Mouse (Mus musculus): ENCODE results near the gene Dcst2. TPM values are rescaled to one million over a fixed set of nuclear protein-coding genes. Genes with fewer than 3 reads are reported as not detected.

Gene Dcst2
- polyA plus RNA-seq, 1 experiment from 2014 or later = not detected

DNA sequence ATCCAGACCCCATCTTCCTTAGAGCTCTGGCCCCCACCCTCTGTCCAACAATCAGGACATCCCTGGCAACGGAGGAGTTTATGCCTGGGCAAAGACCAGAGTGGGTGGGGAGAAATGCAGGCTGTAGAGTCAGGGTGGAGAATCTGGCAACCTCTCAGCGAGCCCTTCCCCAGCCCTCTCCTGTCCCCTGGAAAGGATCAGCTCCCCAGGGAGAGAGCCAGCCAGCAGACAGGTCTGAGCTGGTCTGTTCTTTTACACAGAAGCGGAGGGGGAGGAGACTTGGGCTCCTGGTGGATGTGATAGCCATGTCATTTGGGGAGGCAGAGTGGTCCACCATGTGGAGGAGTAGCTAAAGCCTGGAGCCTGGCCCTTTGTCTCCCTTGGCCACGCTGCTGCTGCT lies 33.2 kb upstream of the Dcst2 start:
- ATAC-seq (ENCODE audit: low FRiP score) (no peak), DNase-seq (ENCODE audit: low spot score, missing footprints) (no peak)
- H3K4me3 ChIP-seq (ENCODE audit: low read depth, low read length) = no peak overlapping the region
- 19% methylated on average over 4 of the region's 4 CpGs for WGBS
- no peak overlapping the region for H3K4me2 ChIP-seq
- no peak overlapping the region for H3K27ac ChIP-seq (ENCODE audit: low read depth, low read length)
- H3K27me3 ChIP-seq (ENCODE audit: control insufficient read depth, insufficient read depth, low read length) = peaks cover 9% of the 10 kb centered on the region; the same call in 1 of the 2 replicates
- no peak overlapping the region for H3K9ac ChIP-seq (ENCODE audit: low read length)
- no peaks in the 10 kb centered on the region for H3K36me3 ChIP-seq (ENCODE audit: control insufficient read depth, insufficient read depth, low read length)
- H3K9me3 ChIP-seq (ENCODE audit: control insufficient read depth, low read length) = no peaks in the 10 kb centered on the region
- peaks cover 26% of the 10 kb centered on the region for H3K4me1 ChIP-seq (ENCODE audit: control insufficient read depth, insufficient read depth, low read length)

DNA sequence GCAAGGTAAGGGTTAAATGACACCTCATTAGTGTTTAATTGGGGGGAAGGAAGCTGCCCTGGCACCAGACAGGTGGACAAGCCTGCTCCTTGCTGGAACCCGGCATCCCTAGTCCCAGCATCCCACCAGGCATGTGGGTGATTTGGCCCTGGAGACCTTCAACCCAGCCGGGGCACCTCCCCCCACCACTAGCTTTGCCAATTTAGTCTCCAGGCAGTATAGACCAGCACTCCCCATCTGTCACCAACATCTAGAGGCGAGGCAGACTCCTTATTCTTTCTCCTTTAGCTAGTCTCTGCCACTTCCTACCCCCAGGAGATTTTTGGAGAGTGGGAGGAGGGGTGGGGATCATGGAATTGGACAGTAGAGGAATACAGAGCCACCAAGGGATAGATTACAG lies 31.4 kb upstream of the Dcst2 start:
- no peaks in the 10 kb centered on the region for H3K9me3 ChIP-seq (ENCODE audit: control insufficient read depth, low read length)
- no peak overlapping the region for H3K4me3 ChIP-seq (ENCODE audit: low read depth, low read length)
- peaks cover 26% of the 10 kb centered on the region for H3K4me1 ChIP-seq (ENCODE audit: control insufficient read depth, insufficient read depth, low read length)
- no peak overlapping the region for H3K27ac ChIP-seq (ENCODE audit: low read depth, low read length)
- 71% methylated on average over 3 of the region's 3 CpGs for WGBS
- H3K9ac ChIP-seq (ENCODE audit: low read length) = no peak overlapping the region
- peak; percentile 79 for DNase-seq (ENCODE audit: low spot score, missing footprints)
- no peak for ATAC-seq (ENCODE audit: low FRiP score)
- H3K4me2 ChIP-seq = no peak overlapping the region
- H3K36me3 ChIP-seq (ENCODE audit: control insufficient read depth, insufficient read depth, low read length) = no peaks in the 10 kb centered on the region
- H3K27me3 ChIP-seq (ENCODE audit: control insufficient read depth, insufficient read depth, low read length) = peaks cover 14% of the 10 kb centered on the region; the same call in 1 of the 2 replicates

DNA sequence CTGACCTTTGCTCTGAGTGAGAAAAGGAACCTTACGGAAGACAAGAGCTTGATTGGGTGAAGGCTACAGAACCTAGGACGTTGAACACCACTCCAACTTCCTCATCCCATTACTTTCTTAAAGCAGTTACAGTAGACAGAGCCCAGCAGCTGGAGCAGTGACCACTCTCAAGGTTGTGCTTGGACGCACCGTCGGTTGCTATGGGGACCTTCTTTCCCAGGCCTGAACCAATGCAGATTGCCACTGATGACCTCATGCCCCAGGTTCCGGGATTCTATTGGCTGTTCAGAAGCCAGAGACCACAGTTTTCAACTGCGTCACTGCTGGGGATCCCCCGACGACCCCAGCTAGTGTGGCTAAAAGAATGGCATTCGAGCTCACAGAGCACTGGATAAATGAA lies 30.8 kb upstream of the Dcst2 start:
- ATAC-seq (ENCODE audit: low FRiP score) = peak; percentile 47; the same call in 1 of the 2 replicates
- no peak overlapping the region for H3K9ac ChIP-seq (ENCODE audit: low read length)
- peaks cover 26% of the 10 kb centered on the region for H3K4me1 ChIP-seq (ENCODE audit: control insufficient read depth, insufficient read depth, low read length)
- H3K27ac ChIP-seq (ENCODE audit: low read depth, low read length) = no peak overlapping the region
- no peak for DNase-seq (ENCODE audit: low spot score, missing footprints)
- no peak overlapping the region for H3K4me2 ChIP-seq
- peaks cover 14% of the 10 kb centered on the region; the same call in 1 of the 2 replicates for H3K27me3 ChIP-seq (ENCODE audit: control insufficient read depth, insufficient read depth, low read length)
- no peaks in the 10 kb centered on the region for H3K36me3 ChIP-seq (ENCODE audit: control insufficient read depth, insufficient read depth, low read length)
- no peaks in the 10 kb centered on the region for H3K9me3 ChIP-seq (ENCODE audit: control insufficient read depth, low read length)
- 16% methylated on average over 10 of the region's 10 CpGs for WGBS
- no peak overlapping the region for H3K4me3 ChIP-seq (ENCODE audit: low read depth, low read length)

DNA sequence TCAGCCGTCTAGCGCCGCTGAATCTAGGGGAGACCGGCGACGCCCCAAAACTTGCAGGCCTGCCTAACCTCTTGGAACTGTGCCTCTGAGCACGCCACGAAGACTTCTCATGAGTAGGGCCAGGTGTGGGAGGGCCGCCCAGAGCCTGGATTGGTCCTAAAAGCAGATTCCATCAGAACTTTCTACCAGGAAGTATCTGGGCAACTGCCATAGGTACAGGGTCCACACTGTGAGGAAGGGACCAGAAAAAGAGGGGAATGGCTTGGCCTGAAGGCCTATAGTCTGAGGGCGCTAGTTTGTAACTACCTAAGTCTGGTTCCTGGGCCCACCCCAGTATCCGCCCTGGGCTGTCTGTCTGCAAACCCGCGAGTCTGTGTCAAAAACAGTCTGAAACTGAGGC lies 30.2 kb upstream of the Dcst2 start:
- no peak for DNase-seq (ENCODE audit: low spot score, missing footprints)
- H3K9me3 ChIP-seq (ENCODE audit: control insufficient read depth, low read length) = no peaks in the 10 kb centered on the region
- no peak overlapping the region; the same call in 1 of the 2 replicates for H3K4me2 ChIP-seq
- H3K4me3 ChIP-seq (ENCODE audit: low read depth, low read length) = no peak overlapping the region
- H3K36me3 ChIP-seq (ENCODE audit: control insufficient read depth, insufficient read depth, low read length) = no peaks in the 10 kb centered on the region
- H3K4me1 ChIP-seq (ENCODE audit: control insufficient read depth, insufficient read depth, low read length) = peaks cover 31% of the 10 kb centered on the region
- WGBS = 69% methylated on average over 13 of the region's 13 CpGs
- peaks cover 14% of the 10 kb centered on the region; the same call in 1 of the 2 replicates for H3K27me3 ChIP-seq (ENCODE audit: control insufficient read depth, insufficient read depth, low read length)
- H3K27ac ChIP-seq (ENCODE audit: low read depth, low read length) = no peak overlapping the region
- no peak overlapping the region for H3K9ac ChIP-seq (ENCODE audit: low read length)
- ATAC-seq (ENCODE audit: low FRiP score) = no peak

DNA sequence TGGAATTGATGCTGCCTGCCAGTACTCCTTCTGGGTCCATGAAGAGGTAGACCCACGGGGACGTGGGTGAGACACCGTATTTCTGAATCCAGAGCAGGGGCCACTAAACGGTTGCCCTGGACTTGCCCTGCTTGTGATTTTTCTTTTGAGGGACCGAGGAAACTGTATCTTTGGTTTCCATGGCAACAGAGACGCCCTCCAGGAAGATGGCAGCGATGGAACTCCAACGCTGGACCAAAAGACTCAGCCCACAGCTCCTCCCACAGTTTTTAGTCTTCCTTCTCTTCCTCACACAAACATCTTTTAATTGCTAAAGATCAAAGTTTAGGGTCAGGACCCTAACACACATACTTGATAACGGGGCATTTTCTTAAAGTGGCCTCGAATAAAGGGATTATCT lies 29.8 kb upstream of the Dcst2 start:
- no peak overlapping the region for H3K4me3 ChIP-seq (ENCODE audit: low read depth, low read length)
- no peak overlapping the region for H3K4me2 ChIP-seq
- H3K9ac ChIP-seq (ENCODE audit: low read length) = 0 out of 2 replicates have a peak overlapping the region, but pooled peaks have one; percentile 12
- peaks cover 14% of the 10 kb centered on the region; the same call in 1 of the 2 replicates for H3K27me3 ChIP-seq (ENCODE audit: control insufficient read depth, insufficient read depth, low read length)
- peaks cover 36% of the 10 kb centered on the region for H3K4me1 ChIP-seq (ENCODE audit: control insufficient read depth, insufficient read depth, low read length)
- H3K9me3 ChIP-seq (ENCODE audit: control insufficient read depth, low read length) = no peaks in the 10 kb centered on the region
- 31% methylated on average over 10 of the region's 10 CpGs for WGBS
- DNase-seq (ENCODE audit: low spot score, missing footprints) (peak; percentile 83), ATAC-seq (ENCODE audit: low FRiP score) (no peak)
- H3K27ac ChIP-seq (ENCODE audit: low read depth, low read length) = no peak overlapping the region
- no peaks in the 10 kb centered on the region for H3K36me3 ChIP-seq (ENCODE audit: control insufficient read depth, insufficient read depth, low read length)

DNA sequence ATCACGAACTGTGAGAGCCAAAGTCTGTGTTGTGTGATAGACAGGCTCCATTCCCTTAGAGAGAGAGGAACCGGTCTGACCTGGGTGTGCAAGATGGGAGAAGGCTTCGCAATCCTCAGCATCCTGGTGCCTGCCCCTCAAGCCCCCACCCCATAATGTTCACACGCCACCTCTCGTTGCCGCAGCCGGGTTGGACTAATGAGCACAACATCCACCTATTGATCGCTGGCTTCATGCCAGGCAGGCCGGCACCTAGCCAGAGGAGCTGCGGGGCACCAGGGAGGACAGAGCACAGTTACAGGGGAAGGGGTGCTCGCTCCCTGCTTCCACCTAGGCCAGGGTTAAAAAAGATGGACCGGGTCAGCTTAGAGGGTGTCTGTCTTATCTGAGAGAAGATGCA lies 29.3 kb upstream of the Dcst2 start:
- H3K9me3 ChIP-seq (ENCODE audit: control insufficient read depth, low read length) = no peaks in the 10 kb centered on the region
- H3K27me3 ChIP-seq (ENCODE audit: control insufficient read depth, insufficient read depth, low read length) = peaks cover 14% of the 10 kb centered on the region; the same call in 1 of the 2 replicates
- peaks cover 38% of the 10 kb centered on the region for H3K4me1 ChIP-seq (ENCODE audit: control insufficient read depth, insufficient read depth, low read length)
- peak overlapping the region; percentile 25; the same call in 1 of the 2 replicates for H3K27ac ChIP-seq (ENCODE audit: low read depth, low read length)
- DNase-seq (ENCODE audit: low spot score, missing footprints) = peak; percentile 88
- H3K36me3 ChIP-seq (ENCODE audit: control insufficient read depth, insufficient read depth, low read length) = no peaks in the 10 kb centered on the region
- 0 out of 2 replicates have a peak overlapping the region, but pooled peaks have one; percentile 12 for H3K9ac ChIP-seq (ENCODE audit: low read length)
- no peak overlapping the region for H3K4me3 ChIP-seq (ENCODE audit: low read depth, low read length)
- no peak for ATAC-seq (ENCODE audit: low FRiP score)
- H3K4me2 ChIP-seq = no peak overlapping the region
- WGBS = 41% methylated on average over 12 of the region's 12 CpGs

DNA sequence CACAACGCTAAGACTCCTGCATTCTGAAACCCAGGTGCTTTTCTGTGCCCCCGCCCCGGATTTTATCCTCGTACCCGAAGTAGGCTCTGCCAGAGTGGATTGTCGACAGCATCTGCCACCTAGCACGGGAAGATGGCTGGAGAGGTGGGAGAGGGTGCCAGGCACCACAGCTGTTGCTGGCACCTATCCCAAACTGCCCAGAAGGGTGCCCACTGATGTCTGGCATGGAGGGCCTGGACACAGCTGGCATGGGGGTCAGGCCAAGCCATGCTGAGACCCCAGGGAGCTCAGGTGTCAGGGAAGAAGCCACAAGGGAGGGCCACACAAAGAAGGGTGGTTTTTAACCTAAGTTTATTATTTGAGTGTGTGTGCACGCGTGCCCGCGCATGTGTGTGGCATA lies 28.7 kb upstream of the Dcst2 start:
- DNase-seq (ENCODE audit: low spot score, missing footprints) (no peak), ATAC-seq (ENCODE audit: low FRiP score) (no peak)
- no peak overlapping the region for H3K4me3 ChIP-seq (ENCODE audit: low read depth, low read length)
- H3K36me3 ChIP-seq (ENCODE audit: control insufficient read depth, insufficient read depth, low read length) = no peaks in the 10 kb centered on the region
- no peak overlapping the region for H3K27ac ChIP-seq (ENCODE audit: low read depth, low read length)
- H3K27me3 ChIP-seq (ENCODE audit: control insufficient read depth, insufficient read depth, low read length) = peaks cover 14% of the 10 kb centered on the region; the same call in 1 of the 2 replicates
- H3K4me2 ChIP-seq = no peak overlapping the region
- H3K4me1 ChIP-seq (ENCODE audit: control insufficient read depth, insufficient read depth, low read length) = peaks cover 38% of the 10 kb centered on the region
- no peaks in the 10 kb centered on the region for H3K9me3 ChIP-seq (ENCODE audit: control insufficient read depth, low read length)
- 63% methylated on average over 11 of the region's 11 CpGs for WGBS
- peak overlapping the region; percentile 17; the same call in 1 of the 2 replicates for H3K9ac ChIP-seq (ENCODE audit: low read length)

DNA sequence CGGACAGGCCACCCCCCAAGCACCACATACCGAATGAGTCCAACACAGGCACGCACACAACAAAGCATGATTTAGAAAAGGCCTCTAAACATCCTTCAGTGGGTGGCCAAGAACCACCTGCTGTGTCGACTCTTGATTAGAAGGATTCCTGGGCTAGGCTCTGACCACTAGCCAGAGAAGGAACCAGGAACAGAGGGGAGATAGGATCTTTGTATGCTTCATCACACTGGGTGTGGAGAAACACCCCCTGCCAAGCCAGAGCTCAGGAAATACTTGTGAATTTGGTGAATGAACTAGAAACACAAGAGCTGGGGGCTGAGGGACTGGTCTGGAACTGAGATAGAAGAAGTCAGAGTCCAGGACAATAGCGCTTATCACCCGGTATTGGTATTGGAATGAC lies 25.2 kb upstream of the Dcst2 start:
- H3K9ac ChIP-seq (ENCODE audit: low read length) = peak overlapping the region; percentile 90
- WGBS = 3% methylated on average over 6 of the region's 6 CpGs
- peaks cover 9% of the 10 kb centered on the region; the same call in 1 of the 2 replicates for H3K27me3 ChIP-seq (ENCODE audit: control insufficient read depth, insufficient read depth, low read length)
- H3K36me3 ChIP-seq (ENCODE audit: control insufficient read depth, insufficient read depth, low read length) = no peaks in the 10 kb centered on the region
- peaks cover 41% of the 10 kb centered on the region for H3K4me1 ChIP-seq (ENCODE audit: control insufficient read depth, insufficient read depth, low read length)
- no peak overlapping the region for H3K27ac ChIP-seq (ENCODE audit: low read depth, low read length)
- no peaks in the 10 kb centered on the region for H3K9me3 ChIP-seq (ENCODE audit: control insufficient read depth, low read length)
- H3K4me2 ChIP-seq = peak overlapping the region; percentile 55
- ATAC-seq (ENCODE audit: low FRiP score) (no peak), DNase-seq (ENCODE audit: low spot score, missing footprints) (peak; percentile 91)
- H3K4me3 ChIP-seq (ENCODE audit: low read depth, low read length) = peak overlapping the region; percentile 68

DNA sequence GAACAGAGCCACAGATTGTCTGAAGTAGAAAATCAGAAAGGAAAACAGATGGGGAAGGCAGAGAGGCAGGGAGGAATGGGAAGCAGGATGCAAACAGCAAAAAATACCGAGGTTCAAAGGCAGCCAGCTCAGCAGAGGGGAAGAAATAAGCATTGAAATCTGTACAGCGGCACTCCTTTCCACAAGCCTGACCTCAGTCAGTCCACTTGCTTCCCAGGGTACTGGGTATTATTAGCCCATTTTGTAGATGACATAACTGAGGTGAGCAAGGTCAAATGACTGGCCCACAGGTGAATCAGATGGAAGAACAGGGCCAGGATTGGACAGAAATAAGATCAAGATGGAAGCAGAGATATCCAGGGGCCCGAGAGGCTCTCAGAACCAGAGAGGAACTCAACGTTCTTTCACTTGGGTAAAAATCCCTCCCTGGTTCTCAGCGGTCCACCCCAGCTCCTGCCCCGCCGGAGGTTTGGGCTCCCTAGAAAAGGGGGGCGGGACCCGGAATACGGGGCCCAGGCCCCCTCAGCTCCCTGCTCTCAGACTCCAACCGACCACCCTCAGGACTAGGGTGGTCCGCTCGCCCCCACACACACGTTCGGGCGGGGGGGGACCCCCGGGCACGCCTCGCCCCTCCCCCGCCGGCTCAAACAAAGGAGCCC lies 24.6 kb upstream of the Dcst2 start:
- H3K4me1 ChIP-seq (ENCODE audit: control insufficient read depth, insufficient read depth, low read length) = peaks cover 36% of the 10 kb centered on the region
- peak overlapping the region; percentile 68 for H3K4me3 ChIP-seq (ENCODE audit: low read depth, low read length)
- under 1% methylated on average over 21 of the region's 21 CpGs for WGBS

More for the DNA sequence above, 24.6 kb upstream of the Dcst2 start:
- H3K9ac ChIP-seq (ENCODE audit: low read length) = peak overlapping the region; percentile 90
- H3K9me3 ChIP-seq (ENCODE audit: control insufficient read depth, low read length) = no peaks in the 10 kb centered on the region
- ATAC-seq (ENCODE audit: low FRiP score) = no peak; the same call in 1 of the 2 replicates
- peak overlapping the region; percentile 60; the same call in 1 of the 2 replicates for H3K27ac ChIP-seq (ENCODE audit: low read depth, low read length)
- H3K36me3 ChIP-seq (ENCODE audit: control insufficient read depth, insufficient read depth, low read length) = no peaks in the 10 kb centered on the region
- peaks cover 5% of the 10 kb centered on the region; the same call in 1 of the 2 replicates for H3K27me3 ChIP-seq (ENCODE audit: control insufficient read depth, insufficient read depth, low read length)
- peak; percentile 90 for DNase-seq (ENCODE audit: low spot score, missing footprints)
- H3K4me2 ChIP-seq = peak overlapping the region; percentile 55

Data from midbrain, embryonic 11.5 days (tissue).